ENCODE assay signal across 18 mouse cellular contexts in genomic region chr13:50750282-50750681, GRCm38 (mm10). TPM values are rescaled to one million over a fixed set of nuclear protein-coding genes. Genes with fewer than 3 reads are reported as not detected.
"Had no signal": no experiment of that assay in that cellular context is flagged by ENCODE, and none has a peak within 500 bp of the region (broad histone marks: within the 10 kb centered on the region; RNA-seq: fewer than 3 reads in every experiment).

No protein-coding gene starts in this region.

RNA-seq across cellular contexts. Expression of gene Gm8765, which starts 52.2 kb away (rescaled TPM):
- total RNA-seq: megakaryocyte, adult 5-6 weeks; megakaryocyte-erythroid progenitor cell, adult 5-6 weeks had no signal
- polyA plus RNA-seq: liver, embryonic 16.5 days; lung, adult 2 months; lung, embryonic 16.5 days; midbrain, embryonic 10.5 days; midbrain, embryonic 12.5 days; midbrain, embryonic 14.5 days; midbrain, embryonic 16.5 days; myocyte; neural tube, embryonic 11.5 days; neural tube, embryonic 13.5 days; neural tube, embryonic 15.5 days; small intestine, adult 2 months; stomach, embryonic 14.5 days; stomach, embryonic 16.5 days; thymus, adult 2 months; urinary bladder, adult 2 months had no signal
